Mouse (Mus musculus): ENCODE results near the gene Zfp637. TPM values are rescaled to one million over a fixed set of nuclear protein-coding genes. Genes with fewer than 3 reads are reported as not detected.

Zfp637 gene
- 8.5 to 12.7 TPM (median 10.7 TPM) in 4 replicates for total RNA-seq (2023)

DNA sequence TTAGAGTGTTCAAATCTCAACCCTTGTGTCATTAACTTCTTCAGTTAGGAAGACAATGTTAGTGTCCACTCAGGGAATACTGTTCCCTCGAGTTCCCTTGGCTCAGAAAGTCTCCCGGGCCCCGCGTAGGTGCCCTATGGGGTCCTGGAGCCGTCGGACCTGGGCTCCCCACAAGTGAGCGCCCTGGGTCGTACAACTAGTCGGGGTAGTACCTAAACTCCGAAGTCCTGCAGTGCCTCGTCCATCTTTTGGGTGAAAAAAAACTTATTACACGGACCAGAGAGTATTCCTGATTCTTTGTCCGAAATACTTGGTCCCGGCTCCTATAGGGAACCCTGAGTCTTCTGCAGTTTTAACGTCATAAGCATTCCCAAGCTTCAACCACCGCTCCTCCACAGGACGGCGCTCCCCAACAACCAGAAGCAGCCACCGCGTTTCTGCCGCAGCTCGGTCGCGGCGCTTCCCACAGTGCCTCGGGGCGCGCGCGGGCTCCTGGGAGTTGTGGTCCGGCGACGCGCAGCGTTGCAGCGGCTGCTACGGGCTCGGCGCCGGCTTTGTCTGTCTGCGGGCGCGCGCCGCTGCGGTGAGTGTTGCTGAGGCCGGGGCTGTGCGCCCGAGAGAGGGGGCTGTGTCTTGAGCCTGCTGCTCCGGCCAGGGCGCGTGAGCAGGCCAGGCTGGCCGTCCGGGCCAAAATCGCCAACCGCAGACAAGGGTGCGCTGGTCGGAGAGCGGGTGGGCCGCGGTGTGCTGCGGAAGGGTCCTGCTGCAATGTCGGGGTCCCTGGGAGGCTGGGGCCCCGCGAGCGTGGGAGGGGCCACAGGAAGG, at the start of gene Zfp637:
TSS of gene Zfp637 (plus strand) at position 495 of the 825 bp plus-strand sequence.

DNA sequence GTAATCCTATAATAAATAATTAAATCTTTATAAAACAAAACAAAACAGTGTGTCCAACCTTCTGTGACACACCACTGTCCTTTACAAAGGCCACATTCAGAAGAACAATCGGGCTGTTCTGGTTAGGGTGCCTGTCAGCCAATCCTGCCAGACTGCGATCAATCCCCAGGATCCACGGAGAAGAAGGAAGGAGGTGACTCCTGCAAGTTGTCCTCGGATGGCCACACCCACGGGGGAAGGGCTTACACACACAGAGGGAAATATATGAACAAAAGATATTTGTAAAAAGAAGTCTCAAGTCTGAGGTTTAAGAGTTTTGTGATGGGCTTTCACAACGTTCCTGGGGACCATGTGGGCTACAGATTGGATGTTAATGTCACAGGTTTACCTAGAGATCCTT, 20.9 kb downstream of the Zfp637 start, which contains the start of gene Zfp239:
TSS of gene Zfp239 (plus strand) at position 253 of the 400 bp plus-strand sequence.

Other genes starting within 250 kb of the Zfp637 start
- 2.1 to 2.6 TPM (median 2.5 TPM) in 4 replicates for gene Zfp239, start 20.9 kb downstream of the Zfp637 start, total RNA-seq (2023)
- 681 to 748 TPM (median 710 TPM) in 4 replicates for gene Hnrnpf, start 59.1 kb downstream of the Zfp637 start, total RNA-seq (2023)
- 1.5 to 2.4 TPM in 2 of 4 replicates, not detected in the others for gene Fxyd4, start 96.5 kb downstream of the Zfp637 start, total RNA-seq (2023)
- 0.27 to 0.55 TPM (median 0.35 TPM) in 4 replicates for gene Rasgef1a, start 170.3 kb downstream of the Zfp637 start, total RNA-seq (2023)

Measured in B cell, adult 62 days (primary cell).